Mouse (Mus musculus): ENCODE measurements around the gene Arf4. TPM values are rescaled to one million over a fixed set of nuclear protein-coding genes. Genes with fewer than 3 reads are reported as not detected.

The Arf4 gene
- polyA plus RNA-seq (2014; fragmentation: Nextera tagmentation; extraction: Ambion mirVana), result 586 and 633 TPM in 2 replicates

DNA sequence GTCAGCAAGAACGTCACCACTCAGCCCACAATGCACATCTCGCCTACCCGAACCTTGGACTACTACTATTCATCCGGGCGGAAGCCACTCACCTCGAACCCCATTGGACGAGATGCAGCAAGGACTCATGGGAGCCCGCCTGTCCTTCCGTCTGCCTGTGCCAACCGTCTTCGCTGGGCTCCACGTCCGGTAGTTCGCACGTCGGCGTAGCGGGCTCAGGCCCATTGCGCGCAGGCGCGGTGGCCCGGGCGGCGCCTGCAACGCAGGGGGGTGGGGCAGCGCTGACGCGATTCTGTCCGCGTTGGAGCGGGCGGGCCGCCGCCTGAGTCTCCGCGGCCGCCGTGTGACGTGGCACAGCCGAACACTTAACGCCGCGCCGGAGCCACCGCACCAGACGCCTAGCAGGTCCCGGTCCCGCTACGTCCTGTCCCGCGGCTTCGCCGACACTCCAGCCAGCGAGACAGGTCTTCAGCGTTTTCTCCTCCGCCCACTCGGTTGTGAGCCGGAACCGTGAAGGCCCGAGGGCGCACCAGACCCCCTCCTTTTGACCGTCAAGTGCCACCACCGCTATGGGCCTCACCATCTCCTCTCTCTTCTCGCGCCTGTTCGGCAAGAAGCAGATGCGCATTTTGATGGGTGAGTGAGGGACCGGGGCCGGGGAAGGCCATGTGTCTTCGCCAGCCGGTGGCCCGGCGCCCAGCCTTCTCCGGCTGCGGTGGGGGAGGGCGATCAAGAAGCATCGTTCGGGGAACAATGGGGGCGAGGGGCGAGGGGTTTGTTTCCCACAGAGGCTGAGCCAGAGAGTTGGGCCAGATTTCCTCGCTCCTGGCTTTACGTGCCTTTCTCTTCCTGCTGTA lies at the start of gene Arf4:
Gene Arf4, plus strand, starts transcription at position 224 of the 857 bp plus-strand sequence.
- H3K27ac ChIP-seq (ENCODE audit: low read depth, low read length), result peak within 1 kb of the TSS; percentile 92
- H3K9me3 ChIP-seq (ENCODE audit: control insufficient read depth, low read length), result no peaks in the 10 kb centered on the region
- ATAC-seq (ENCODE audit: low FRiP score), result peak; percentile 98
- WGBS, result under 1% methylated on average over 83 of the region's 83 CpGs
- H3K4me1 ChIP-seq (ENCODE audit: control insufficient read depth, insufficient read depth, low read length), result peaks cover 10% of the 10 kb centered on the region; the same call in 1 of the 2 replicates
- H3K4me3 ChIP-seq (ENCODE audit: low read depth, low read length), result peak within 1 kb of the TSS; percentile 94
- peak within 1 kb of the TSS; percentile 85 for H3K4me2 ChIP-seq
- peak; percentile 100 for DNase-seq (ENCODE audit: low spot score, missing footprints)
- H3K36me3 ChIP-seq (ENCODE audit: control insufficient read depth, insufficient read depth, low read length), result no peaks in the 10 kb centered on the region
- peak within 1 kb of the TSS; percentile 96 for H3K9ac ChIP-seq (ENCODE audit: low read length)
- no peaks in the 10 kb centered on the region for H3K27me3 ChIP-seq (ENCODE audit: control insufficient read depth, insufficient read depth, low read length)

DNA sequence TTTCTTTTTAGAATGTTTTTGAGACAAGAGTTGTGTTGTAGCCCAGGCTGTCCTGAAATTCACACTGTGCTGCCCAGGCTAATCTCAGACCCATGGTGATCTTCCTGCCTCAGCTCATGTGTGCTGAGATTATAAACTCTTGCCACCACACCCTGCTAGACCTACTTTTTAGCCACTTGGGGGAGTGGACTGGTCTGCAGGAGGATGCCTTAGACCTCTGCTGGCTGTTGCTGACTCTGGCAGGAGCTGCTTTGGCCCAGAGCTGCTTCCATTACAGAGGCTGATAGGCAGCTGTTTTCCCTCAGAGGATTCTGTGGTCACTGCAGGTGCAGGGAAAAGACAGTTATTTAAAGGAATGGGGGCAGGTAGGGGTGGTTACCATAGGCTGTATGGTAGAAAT lies 46.5 kb upstream of the Arf4 start:
- H3K4me2 ChIP-seq, result no peak overlapping the region
- H3K4me3 ChIP-seq (ENCODE audit: low read depth, low read length), result no peak overlapping the region
- no peaks in the 10 kb centered on the region for H3K27me3 ChIP-seq (ENCODE audit: control insufficient read depth, insufficient read depth, low read length)
- DNase-seq (ENCODE audit: low spot score, missing footprints) (peak; percentile 51), ATAC-seq (ENCODE audit: low FRiP score) (no peak)
- no peaks in the 10 kb centered on the region for H3K9me3 ChIP-seq (ENCODE audit: control insufficient read depth, low read length)
- H3K9ac ChIP-seq (ENCODE audit: low read length), result no peak overlapping the region
- H3K27ac ChIP-seq (ENCODE audit: low read depth, low read length), result no peak overlapping the region
- H3K4me1 ChIP-seq (ENCODE audit: control insufficient read depth, insufficient read depth, low read length), result no peaks in the 10 kb centered on the region; the same call in 1 of the 2 replicates
- H3K36me3 ChIP-seq (ENCODE audit: control insufficient read depth, insufficient read depth, low read length), result no peaks in the 10 kb centered on the region

GRCm38 (mm10) chr14:26593281-26593895 lies 44.5 kb upstream of the Arf4 start:
- WGBS, result 95% methylated on average over 2 of the region's 2 CpGs
- no peak overlapping the region for H3K27ac ChIP-seq (ENCODE audit: low read depth, low read length)
- no peaks in the 10 kb centered on the region for H3K27me3 ChIP-seq (ENCODE audit: control insufficient read depth, insufficient read depth, low read length)
- no peaks in the 10 kb centered on the region for H3K9me3 ChIP-seq (ENCODE audit: control insufficient read depth, low read length)
- ATAC-seq (ENCODE audit: low FRiP score) (no peak), DNase-seq (ENCODE audit: low spot score, missing footprints) (no peak)
- no peak overlapping the region for H3K9ac ChIP-seq (ENCODE audit: low read length)
- H3K4me3 ChIP-seq (ENCODE audit: low read depth, low read length), result no peak overlapping the region
- H3K4me1 ChIP-seq (ENCODE audit: control insufficient read depth, insufficient read depth, low read length), result no peaks in the 10 kb centered on the region
- no peak overlapping the region for H3K4me2 ChIP-seq
- H3K36me3 ChIP-seq (ENCODE audit: control insufficient read depth, insufficient read depth, low read length), result peaks cover 4% of the 10 kb centered on the region; the same call in 1 of the 2 replicates

DNA sequence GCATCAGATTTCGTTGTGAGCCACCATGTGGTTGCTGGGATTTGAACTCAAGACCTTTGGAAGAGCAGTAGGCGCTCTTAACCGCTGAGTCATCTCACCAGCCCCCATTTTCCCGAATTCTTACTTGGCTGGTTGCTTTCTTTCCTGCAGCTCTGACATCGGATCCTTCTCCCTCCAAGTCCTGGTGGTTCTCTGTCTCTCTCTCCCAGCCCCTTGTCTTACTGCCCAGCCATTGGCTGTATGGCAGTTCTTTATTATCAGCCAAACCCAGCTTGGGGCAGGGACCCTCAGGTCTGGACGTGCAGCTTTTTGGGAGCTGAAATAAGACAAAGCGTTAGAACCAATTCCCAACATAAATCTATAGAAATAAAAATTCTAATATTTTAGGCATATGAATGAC lies 42.7 kb upstream of the Arf4 start:
- ATAC-seq (ENCODE audit: low FRiP score) (no peak), DNase-seq (ENCODE audit: low spot score, missing footprints) (no peak)
- no peaks in the 10 kb centered on the region for H3K27me3 ChIP-seq (ENCODE audit: control insufficient read depth, insufficient read depth, low read length)
- H3K9me3 ChIP-seq (ENCODE audit: control insufficient read depth, low read length), result no peaks in the 10 kb centered on the region
- no peaks in the 10 kb centered on the region for H3K4me1 ChIP-seq (ENCODE audit: control insufficient read depth, insufficient read depth, low read length)
- H3K4me2 ChIP-seq, result no peak overlapping the region
- WGBS, result 95% methylated on average over 7 of the region's 7 CpGs
- H3K27ac ChIP-seq (ENCODE audit: low read depth, low read length), result no peak overlapping the region
- no peak overlapping the region for H3K4me3 ChIP-seq (ENCODE audit: low read depth, low read length)
- H3K9ac ChIP-seq (ENCODE audit: low read length), result no peak overlapping the region
- peaks cover 4% of the 10 kb centered on the region; the same call in 1 of the 2 replicates for H3K36me3 ChIP-seq (ENCODE audit: control insufficient read depth, insufficient read depth, low read length)

DNA sequence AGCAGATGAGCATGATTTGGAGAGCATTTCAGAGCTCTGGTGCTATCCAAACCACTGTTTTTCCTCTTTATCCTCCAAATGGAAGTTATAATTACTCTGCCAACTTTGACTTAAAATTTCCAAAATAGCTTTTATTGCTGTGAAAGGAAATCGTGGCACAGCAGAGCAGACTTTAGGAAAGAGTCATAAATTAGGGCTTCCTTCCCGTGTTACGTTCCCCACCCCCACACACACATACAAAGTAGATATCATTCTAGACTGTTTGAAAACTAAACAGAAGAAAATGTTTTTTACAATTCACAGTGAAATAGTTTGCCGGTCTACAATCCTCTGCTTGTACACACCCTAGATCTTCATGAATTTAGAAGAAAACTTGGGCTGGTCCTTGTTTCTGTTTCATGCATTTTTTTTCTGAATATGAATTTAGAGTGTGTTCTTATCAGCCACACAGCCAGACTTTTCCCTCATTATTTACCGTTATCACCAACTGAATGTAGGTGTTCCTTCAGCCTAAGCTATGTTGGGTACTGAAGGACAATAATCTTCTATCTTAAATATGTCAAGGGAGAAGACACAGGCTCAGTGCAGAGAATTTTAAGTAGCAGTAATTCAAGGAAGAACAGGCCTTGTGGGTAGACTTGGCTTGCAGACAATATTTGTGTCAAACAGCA lies 42.0 kb upstream of the Arf4 start:
- Histone ChIP-seq H3K4me2 (no peak overlapping the region), H3K9ac (ENCODE audit: low read length) (no peak overlapping the region), H3K4me1 (ENCODE audit: control insufficient read depth, insufficient read depth, low read length) (no peaks in the 10 kb centered on the region), H3K27me3 (ENCODE audit: control insufficient read depth, insufficient read depth, low read length) (no peaks in the 10 kb centered on the region), H3K9me3 (ENCODE audit: control insufficient read depth, low read length) (no peaks in the 10 kb centered on the region), H3K36me3 (ENCODE audit: control insufficient read depth, insufficient read depth, low read length) (peaks cover 4% of the 10 kb centered on the region; the same call in 1 of the 2 replicates), H3K4me3 (ENCODE audit: low read depth, low read length) (no peak overlapping the region), H3K27ac (ENCODE audit: low read depth, low read length) (no peak overlapping the region)
- WGBS, result 94% methylated on average over 5 of the region's 5 CpGs
- ATAC-seq (ENCODE audit: low FRiP score), result no peak
- no peak for DNase-seq (ENCODE audit: low spot score, missing footprints)

- Histone ChIP-seq H3K36me3 (ENCODE audit: control insufficient read depth, insufficient read depth, low read length) (peaks cover 13% of the 10 kb centered on the region), H3K27ac (ENCODE audit: low read depth, low read length) (no peak overlapping the region), H3K4me2 (no peak overlapping the region), H3K9ac (ENCODE audit: low read length) (no peak overlapping the region), H3K4me3 (ENCODE audit: low read depth, low read length) (no peak overlapping the region), H3K4me1 (ENCODE audit: control insufficient read depth, insufficient read depth, low read length) (no peaks in the 10 kb centered on the region), H3K9me3 (ENCODE audit: control insufficient read depth, low read length) (no peaks in the 10 kb centered on the region), H3K27me3 (ENCODE audit: control insufficient read depth, insufficient read depth, low read length) (no peaks in the 10 kb centered on the region)
- ATAC-seq (ENCODE audit: low FRiP score), result no peak
- 95% methylated on average over 4 of the region's 4 CpGs for WGBS
- no peak for DNase-seq (ENCODE audit: low spot score, missing footprints)
Observed at GRCm38 (mm10) chr14:26605354-26605753, 32.5 kb upstream of the Arf4 start.

DNA sequence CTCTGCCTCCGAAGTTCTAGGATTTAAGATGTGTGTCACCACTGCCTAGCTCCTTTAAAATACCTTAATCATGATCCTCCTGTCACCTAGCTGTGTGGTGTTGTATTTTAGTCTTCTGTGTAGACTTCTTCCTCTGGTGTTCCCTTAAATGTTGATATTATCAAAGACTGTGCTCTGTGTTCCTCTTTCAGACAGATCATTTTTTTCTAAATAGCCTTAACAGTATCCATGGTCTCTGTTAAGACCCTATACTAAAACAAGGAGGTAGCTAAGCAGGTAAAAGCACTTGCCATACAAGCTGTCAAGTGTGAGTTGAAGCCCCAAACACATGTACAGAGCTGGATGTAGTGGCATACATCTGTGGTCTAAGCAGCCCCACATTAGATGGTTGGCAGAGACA lies 28.2 kb upstream of the Arf4 start:
- ATAC-seq (ENCODE audit: low FRiP score) (no peak), DNase-seq (ENCODE audit: low spot score, missing footprints) (no peak)
- peaks cover 17% of the 10 kb centered on the region for H3K36me3 ChIP-seq (ENCODE audit: control insufficient read depth, insufficient read depth, low read length)
- H3K4me2 ChIP-seq, result no peak overlapping the region
- H3K4me3 ChIP-seq (ENCODE audit: low read depth, low read length), result no peak overlapping the region
- no peak overlapping the region for H3K27ac ChIP-seq (ENCODE audit: low read depth, low read length)
- WGBS, result 90% methylated on average over 1 of the region's 1 CpGs
- H3K27me3 ChIP-seq (ENCODE audit: control insufficient read depth, insufficient read depth, low read length), result no peaks in the 10 kb centered on the region
- no peaks in the 10 kb centered on the region for H3K9me3 ChIP-seq (ENCODE audit: control insufficient read depth, low read length)
- H3K9ac ChIP-seq (ENCODE audit: low read length), result no peak overlapping the region
- no peaks in the 10 kb centered on the region for H3K4me1 ChIP-seq (ENCODE audit: control insufficient read depth, insufficient read depth, low read length)

DNA sequence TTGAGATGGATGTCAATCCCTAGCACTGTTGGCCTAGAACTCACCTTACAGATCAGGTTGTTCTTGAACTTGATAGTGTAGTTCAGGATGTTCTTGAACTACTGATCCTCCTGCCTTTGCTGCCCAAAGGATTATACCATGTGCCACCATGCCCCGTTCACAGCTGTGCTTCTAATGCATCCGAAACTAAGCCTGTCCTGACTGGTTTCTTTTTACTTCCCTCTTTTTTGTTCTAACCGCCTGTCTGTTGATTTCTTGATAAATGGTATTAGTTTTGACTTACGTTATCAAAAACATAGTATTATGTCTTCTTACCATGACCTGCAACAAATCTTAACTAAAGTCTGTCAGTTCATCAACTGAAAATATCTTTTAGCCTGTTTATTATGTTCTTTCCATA lies 27.2 kb upstream of the Arf4 start:
- H3K4me1 ChIP-seq (ENCODE audit: control insufficient read depth, insufficient read depth, low read length), result no peaks in the 10 kb centered on the region
- H3K27me3 ChIP-seq (ENCODE audit: control insufficient read depth, insufficient read depth, low read length), result no peaks in the 10 kb centered on the region
- H3K27ac ChIP-seq (ENCODE audit: low read depth, low read length), result no peak overlapping the region
- DNase-seq (ENCODE audit: low spot score, missing footprints) (no peak), ATAC-seq (ENCODE audit: low FRiP score) (no peak)
- no peak overlapping the region for H3K4me2 ChIP-seq
- no peaks in the 10 kb centered on the region for H3K9me3 ChIP-seq (ENCODE audit: control insufficient read depth, low read length)
- 93% methylated on average over 4 of the region's 4 CpGs for WGBS
- peaks cover 14% of the 10 kb centered on the region for H3K36me3 ChIP-seq (ENCODE audit: control insufficient read depth, insufficient read depth, low read length)
- H3K9ac ChIP-seq (ENCODE audit: low read length), result no peak overlapping the region
- no peak overlapping the region for H3K4me3 ChIP-seq (ENCODE audit: low read depth, low read length)

DNA sequence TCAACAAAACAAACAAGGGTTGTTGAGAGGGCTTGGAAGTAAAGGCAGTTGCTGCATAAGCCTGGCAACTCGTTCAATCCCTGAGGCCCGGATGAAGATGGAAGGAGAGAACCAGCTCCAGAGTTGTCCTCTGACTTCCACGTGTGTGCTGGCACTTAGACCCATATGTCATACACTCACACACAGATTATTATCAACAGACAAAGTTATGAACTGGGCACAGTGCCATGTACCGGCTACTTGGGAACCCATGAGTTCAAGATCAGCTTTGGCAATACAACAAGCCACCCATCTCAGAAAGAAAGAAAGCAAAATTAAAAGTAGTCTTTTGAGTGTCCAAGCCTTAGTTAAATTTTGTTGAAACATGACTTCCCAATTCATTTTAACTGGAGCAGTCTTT lies 12.6 kb upstream of the Arf4 start:
- Histone ChIP-seq H3K9me3 (ENCODE audit: control insufficient read depth, low read length) (no peaks in the 10 kb centered on the region), H3K9ac (ENCODE audit: low read length) (no peak overlapping the region), H3K4me1 (ENCODE audit: control insufficient read depth, insufficient read depth, low read length) (no peaks in the 10 kb centered on the region), H3K27me3 (ENCODE audit: control insufficient read depth, insufficient read depth, low read length) (no peaks in the 10 kb centered on the region), H3K27ac (ENCODE audit: low read depth, low read length) (no peak overlapping the region), H3K36me3 (ENCODE audit: control insufficient read depth, insufficient read depth, low read length) (peaks cover 15% of the 10 kb centered on the region), H3K4me2 (no peak overlapping the region), H3K4me3 (ENCODE audit: low read depth, low read length) (no peak overlapping the region)
- no peak for ATAC-seq (ENCODE audit: low FRiP score)
- 92% methylated on average over 4 of the region's 4 CpGs for WGBS
- no peak for DNase-seq (ENCODE audit: low spot score, missing footprints)
